Mouse (Mus musculus) heart, adult 2 months (tissue): ENCODE measurements around the gene Pif1.

ENCODE experiments used
- CTCF ChIP-seq: fragments of 200-600 bp; IDR thresholded peaks from 2 replicates; pipeline ENCODE4 v1.8.1; 2022; ENCODE audit warnings: antibody characterized with exemption, mild to moderate bottlenecking, moderate library complexity
- POLR2A ChIP-seq: fragments of 200-500 bp; IDR thresholded peaks from 2 replicates; pipeline ENCODE4 v1.6.1; 2011; ENCODE audit warnings: mild to moderate bottlenecking, low read depth, low read length, control low read depth; ENCODE audit not compliant: insufficient read depth

GRCm38 (mm10) chr9:65587573-65588358 is 806 bp downstream of the Pif1 start:
- TF ChIP-seq CTCF (no peak), POLR2A (no peak)
